Mouse (Mus musculus): ENCODE results near the gene Gm3512. TPM values are rescaled to one million over a fixed set of nuclear protein-coding genes. Genes with fewer than 3 reads are reported as not detected.
"Not testable (repeated sequence)": the region's sequence is repeated elsewhere in the genome, so short reads cannot be mapped to it uniquely, and the experiment has no call there.

Gene Gm3512
- total RNA-seq (2021), result under 1 TPM in 1 of 2 experiments, not detected in 1; 0.20 TPM
- long read RNA-seq, experiment 1, result 0 reads
- long read RNA-seq, experiment 2, result 0 reads

DNA sequence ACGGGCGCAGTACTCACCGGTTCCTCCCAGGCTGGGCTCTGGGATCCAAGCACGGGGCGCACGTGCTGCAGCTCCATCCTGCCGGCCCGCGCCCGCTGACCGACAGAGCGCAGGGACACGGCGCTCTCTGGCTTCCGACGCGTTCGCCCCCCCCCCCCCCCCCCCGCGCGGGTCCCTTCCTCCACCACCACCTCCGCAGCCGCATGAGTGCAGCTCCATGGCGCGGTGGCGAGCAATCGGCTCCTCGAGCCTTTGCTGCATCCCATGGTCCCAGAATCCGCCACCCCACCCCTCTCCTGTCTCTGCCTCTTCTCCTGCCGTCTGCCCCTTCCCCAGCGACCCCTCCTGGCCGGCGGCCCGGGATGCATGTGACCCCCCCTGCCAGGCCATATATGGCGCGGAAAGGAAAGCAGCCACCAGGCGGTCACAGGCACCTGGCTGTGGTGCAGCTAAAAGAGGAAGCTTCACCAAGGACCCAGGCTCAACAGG is at the start of gene Gm3512:
TSS of gene Gm3512 (minus strand) at position 51 of the 489 bp plus-strand sequence.
- H3K4me3 ChIP-seq, result peak within 1 kb of the TSS; percentile 49
- intact Hi-C loops (cut with DNase I); H3K27ac ChIP-seq; DNase-seq: not testable (repeated sequence)

DNA sequence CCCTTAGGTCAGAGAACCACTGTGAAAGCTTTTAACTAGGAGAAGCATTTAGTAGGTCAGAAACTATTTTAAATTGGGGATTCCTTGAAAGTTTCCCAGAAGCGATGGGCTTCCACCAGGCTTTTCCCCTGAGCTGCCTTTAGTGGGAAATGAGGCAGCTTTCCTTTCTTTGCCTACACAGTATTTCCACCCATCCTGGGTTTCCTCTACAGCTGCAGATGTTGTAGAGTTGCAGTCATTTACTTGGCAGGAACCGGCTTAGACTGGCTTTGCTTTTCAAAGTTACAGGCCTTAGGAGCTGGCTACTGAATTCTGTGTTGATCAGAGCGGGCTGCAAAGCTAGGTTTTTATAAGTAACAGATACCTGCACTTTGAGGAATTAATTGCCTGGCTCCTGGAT is 25.7 kb upstream of the Gm3512 start:
- peak; percentile 9 for DNase-seq
- intact Hi-C loops (cut with DNase I), result not testable (repeated sequence)

DNA sequence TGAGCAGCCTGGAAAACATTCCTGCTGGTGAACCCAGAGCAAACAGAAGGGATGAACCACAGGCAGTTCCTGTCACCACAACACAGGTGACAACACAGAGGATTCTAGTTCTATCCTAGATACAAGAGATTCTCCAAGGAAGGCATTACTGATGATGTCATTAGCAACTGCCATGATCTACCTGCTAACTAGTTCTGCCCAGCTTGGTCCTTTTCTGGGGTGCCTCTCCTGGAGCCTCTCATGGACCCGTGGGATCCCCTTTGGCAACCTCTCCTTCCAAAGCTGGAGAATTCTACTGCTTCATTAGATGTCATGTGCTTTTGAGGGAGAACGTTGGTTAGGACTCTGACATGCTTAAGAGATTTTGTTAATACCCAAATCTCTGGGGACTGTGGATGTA is 20.1 kb upstream of the Gm3512 start, which contains the start of gene Gm16434:
TSS of gene Gm16434 (minus strand) at position 101 of the 400 bp plus-strand sequence.
- DNase-seq; H3K27ac ChIP-seq; H3K4me3 ChIP-seq; intact Hi-C loops (cut with DNase I): not testable (repeated sequence)

More for the DNA sequence above, 25.7 kb upstream of the Gm3512 start:
- not testable (repeated sequence) for H3K4me3 ChIP-seq, H3K27ac ChIP-seq

DNA sequence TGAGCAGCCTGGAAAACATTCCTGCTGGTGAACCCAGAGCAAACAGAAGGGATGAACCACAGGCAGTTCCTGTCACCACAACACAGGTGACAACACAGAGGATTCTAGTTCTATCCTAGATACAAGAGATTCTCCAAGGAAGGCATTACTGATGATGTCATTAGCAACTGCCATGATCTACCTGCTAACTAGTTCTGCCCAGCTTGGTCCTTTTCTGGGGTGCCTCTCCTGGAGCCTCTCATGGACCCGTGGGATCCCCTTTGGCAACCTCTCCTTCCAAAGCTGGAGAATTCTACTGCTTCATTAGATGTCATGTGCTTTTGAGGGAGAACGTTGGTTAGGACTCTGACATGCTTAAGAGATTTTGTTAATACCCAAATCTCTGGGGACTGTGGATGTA is 49.0 kb downstream of the Gm3512 start, which contains the start of gene Gm6676:
TSS of gene Gm6676 (minus strand) at position 101 of the 400 bp plus-strand sequence.
- DNase-seq; intact Hi-C loops (cut with DNase I); H3K27ac ChIP-seq; H3K4me3 ChIP-seq: not testable (repeated sequence)

DNA sequence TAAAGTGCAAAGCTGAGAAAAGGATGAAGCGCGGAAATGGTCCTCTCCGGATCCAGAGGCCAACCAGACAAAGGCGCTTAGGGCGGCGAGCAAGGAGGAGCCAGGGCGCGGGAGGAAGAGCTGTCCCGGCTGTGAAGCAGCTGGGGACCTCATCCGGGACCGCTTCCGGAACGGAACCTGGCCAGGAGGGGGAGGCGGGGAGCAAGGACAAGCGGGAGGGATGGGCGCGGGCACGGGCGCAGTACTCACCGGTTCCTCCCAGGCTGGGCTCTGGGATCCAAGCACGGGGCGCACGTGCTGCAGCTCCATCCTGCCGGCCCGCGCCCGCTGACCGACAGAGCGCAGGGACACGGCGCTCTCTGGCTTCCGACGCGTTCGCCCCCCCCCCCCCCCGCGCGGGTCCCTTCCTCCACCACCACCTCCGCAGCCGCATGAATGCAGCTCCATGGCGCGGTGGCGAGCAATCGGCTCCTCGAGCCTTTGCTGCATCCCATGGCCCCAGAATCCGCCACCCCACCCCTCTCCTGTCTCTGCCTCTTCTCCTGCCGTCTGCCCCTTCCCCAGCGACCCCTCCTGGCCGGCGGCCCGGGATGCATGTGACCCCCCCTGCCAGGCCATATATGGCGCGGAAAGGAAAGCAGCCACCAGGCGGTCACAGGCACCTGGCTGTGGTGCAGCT is 69.1 kb downstream of the Gm3512 start:
- H3K27ac ChIP-seq; intact Hi-C loops (cut with DNase I): not testable (repeated sequence)
- H3K4me3 ChIP-seq, result 0 out of 2 replicates have a peak overlapping the region, but pooled peaks have one; percentile 40
- DNase-seq, result peak; percentile 13

Other genes starting within 250 kb of the Gm3512 start
- gene Gm6356, start 200.7 kb downstream of the Gm3512 start, total RNA-seq (2021), result not detected
- gene Gm10406, start 147.1 kb downstream of the Gm3512 start, total RNA-seq (2021), result not detected
- gene Gm3685, start 129.6 kb downstream of the Gm3512 start, total RNA-seq (2021), result not detected
- under 1 TPM in 1 of 2 experiments, not detected in 1; 0.17 TPM for gene Gm3696, start 73.9 kb downstream of the Gm3512 start, total RNA-seq (2021)
- gene Gm6676, start 49.1 kb downstream of the Gm3512 start, total RNA-seq (2021), result not detected
- not detected for gene Gm16434, start 20.0 kb upstream of the Gm3512 start, total RNA-seq (2021)
- not detected for gene Gm3727, start 90.2 kb upstream of the Gm3512 start, total RNA-seq (2021)
- gene Gm3739, start 140.5 kb upstream of the Gm3512 start, total RNA-seq (2021), result not detected
- not detected for gene Gm5797, start 157.9 kb upstream of the Gm3512 start, total RNA-seq (2021)
- gene Gm8374, start 190.6 kb upstream of the Gm3512 start, total RNA-seq (2021), result not detected

All from gastrocnemius, adult 2 months (tissue).